Mouse (Mus musculus): ENCODE results near the gene Olfr1224-ps1.

GRCm38 (mm10) chr2:89174569-89174968 is 10.7 kb upstream of the Olfr1224-ps1 start, which contains the start of gene Olfr1225:
- no peak for TF ChIP-seq CTCF (IDR thresholded peaks at IDR 0.05; ENCODE audit: extremely low read depth, insufficient read depth, low read length)
- no peak for TF ChIP-seq POLR2A (IDR thresholded peaks at IDR 0.05; ENCODE audit: extremely low read depth, insufficient read depth, low read length)

All from cortical plate, adult 2 months (tissue).